Mouse (Mus musculus) testis, adult 10 weeks (tissue): ENCODE results near the gene Arhgef33. TPM values are rescaled to one million over a fixed set of nuclear protein-coding genes. Genes with fewer than 3 reads are reported as not detected.

Experiments used
- polyA plus RNA-seq: library from polyadenylated mRNA; stranded (reverse); fragments of 350-450 nt; fragmentation: Illumina TruSeq; extraction: RNeasy Lipid Tissue Mini Kit (QIAGEN cat#74804); gene quantifications from one replicate; pipeline ENCODE4 v1.2.3, GENCODE M21; 2014; ENCODE audit warnings: low read depth, low replicate concordance

Gene Arhgef33
- 47.8 TPM for polyA plus RNA-seq

DNA sequence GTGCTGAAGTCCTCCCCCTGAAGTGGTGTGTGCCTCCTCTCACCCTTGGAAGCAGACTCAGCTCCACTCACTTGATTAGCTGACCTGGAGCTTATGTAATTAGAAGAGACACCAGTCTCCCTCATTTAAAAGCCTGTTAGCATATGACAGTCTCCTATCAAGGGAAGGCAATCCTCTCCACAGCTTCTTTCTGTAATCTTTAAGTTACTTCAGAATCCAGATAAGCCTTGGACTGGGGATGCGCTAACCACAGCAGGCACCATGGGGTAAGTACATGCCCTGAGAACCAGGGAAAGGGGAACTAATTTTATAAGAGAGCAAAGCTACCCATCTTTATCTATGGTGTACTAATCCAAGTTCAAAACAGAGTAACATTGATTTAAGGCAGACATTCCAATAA lies at the start of gene Arhgef33:
Gene Arhgef33, plus strand, starts transcription at position 157 of the 400 bp plus-strand sequence.

DNA sequence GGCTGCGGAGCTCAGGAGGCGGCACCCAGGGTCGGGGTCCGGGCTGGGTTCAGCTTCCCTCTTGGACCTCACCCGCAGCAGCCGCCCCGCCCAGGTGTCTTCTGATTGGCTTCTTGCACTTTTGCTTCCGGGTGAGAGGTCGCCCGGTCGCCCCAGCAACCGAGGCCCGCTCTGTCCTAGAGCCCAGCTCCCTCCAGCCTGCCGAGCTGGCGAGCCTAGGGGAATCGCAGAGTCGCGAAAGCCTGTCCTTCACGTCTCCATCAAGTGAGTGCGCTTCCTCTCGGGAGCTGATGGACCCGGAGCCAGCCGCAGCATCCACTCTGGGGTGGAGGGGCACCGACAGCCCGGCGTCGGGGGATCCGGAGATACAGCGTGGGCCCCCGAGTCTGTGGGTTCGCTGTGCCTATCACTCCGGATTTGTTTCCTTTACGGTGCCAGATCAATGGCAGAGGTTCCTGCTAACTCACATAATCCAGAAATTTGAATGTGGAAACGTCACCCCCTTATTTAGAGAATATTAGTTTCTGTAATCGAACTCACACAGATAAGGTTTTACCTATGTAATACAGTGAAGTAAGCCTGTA lies 17.0 kb upstream of the Arhgef33 start, which contains the start of the genes Morn2 and Dhx57:
Gene Morn2, plus strand, starts transcription at position 130 of the 584 bp plus-strand sequence.
Gene Dhx57, minus strand, starts transcription at position 403 of the 584 bp plus-strand sequence.

DNA sequence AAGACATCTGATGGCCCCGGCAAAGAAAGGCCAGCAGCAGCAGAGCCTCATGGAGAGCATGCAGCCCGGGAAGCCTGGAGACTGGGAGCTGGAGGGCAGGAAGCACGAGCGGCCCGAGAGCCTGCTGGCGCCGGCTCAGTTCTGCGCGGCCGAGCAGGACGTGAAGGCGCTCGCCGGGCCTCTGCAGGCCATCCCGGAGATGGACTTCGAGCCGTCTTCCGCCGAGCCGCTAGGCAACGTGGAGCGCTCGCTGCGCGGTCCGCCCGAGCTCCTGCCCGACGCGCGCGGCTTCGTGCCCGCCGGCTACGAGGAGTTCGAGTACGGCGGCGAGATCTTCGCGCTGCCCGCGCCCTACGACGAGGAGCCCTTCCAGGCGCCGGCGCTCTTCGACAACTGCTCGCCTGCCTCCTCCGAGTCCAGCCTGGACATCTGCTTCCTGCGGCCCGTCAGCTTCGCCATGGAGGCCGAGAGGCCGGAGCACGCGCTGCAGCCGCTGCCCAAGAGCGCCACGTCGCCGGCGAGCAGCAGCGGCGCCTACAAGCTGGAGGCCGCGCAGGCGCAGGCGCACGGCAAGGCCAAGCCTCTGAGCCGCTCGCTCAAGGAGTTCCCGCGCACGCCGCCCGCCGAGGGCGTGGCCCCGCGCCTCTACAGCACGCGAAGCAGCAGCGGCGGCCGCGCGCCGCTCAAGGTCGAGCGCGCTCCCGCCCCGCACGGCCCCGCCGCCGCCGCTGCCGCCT lies 66.0 kb downstream of the Arhgef33 start, which contains the start of gene Gm10190:
Gene Gm10190, minus strand, starts transcription at position 553 of the 737 bp plus-strand sequence.

Other genes with a start within 250 kb of the Arhgef33 start
- 186 TPM for gene Hnrnpll, start 245.1 kb upstream of the Arhgef33 start, polyA plus RNA-seq
- gene Galm, start 179.9 kb upstream of the Arhgef33 start, polyA plus RNA-seq: 25.0 TPM
- 144 TPM for gene Srsf7, start 100.1 kb upstream of the Arhgef33 start, polyA plus RNA-seq
- 678 TPM for gene Ttc39d, start 99.9 kb upstream of the Arhgef33 start, polyA plus RNA-seq
- gene Gemin6, start 83.0 kb upstream of the Arhgef33 start, polyA plus RNA-seq: 24.8 TPM
- gene Morn2, start 17.2 kb upstream of the Arhgef33 start, polyA plus RNA-seq: 381 TPM
- 7.8 TPM for gene Dhx57, start 16.9 kb upstream of the Arhgef33 start, polyA plus RNA-seq
- not detected for gene Gm10190, start 66.1 kb downstream of the Arhgef33 start, polyA plus RNA-seq
- 21.0 TPM for gene Sos1, start 173.0 kb downstream of the Arhgef33 start, polyA plus RNA-seq